Mouse (Mus musculus) Patski (cell line): ENCODE data around the gene Tnfsf9. TPM values are rescaled to one million over a fixed set of nuclear protein-coding genes. Genes with fewer than 3 reads are reported as not detected.

Experiments
- ATAC-seq: fragments of 100-300 bp; one replicate; pipeline ENCODE4 v1.8.0; 2021
- CTCF ChIA-PET: fragments of 350-600 bp; sonication (Branson Sonifier 250); formaldehyde crosslinking; loops from one replicate; lab custom pipeline; 2022; ENCODE audit warnings: inconsistent platforms; lab: Charles Lee
- POLR2A ChIA-PET: fragments of 350-600 bp; sonication (Branson Sonifier 250); formaldehyde crosslinking; loops from one replicate; lab custom pipeline; 2022; ENCODE audit warnings: antibody characterized with exemption, inconsistent platforms; lab: Charles Lee
- DNase-seq: peaks from one replicate; pipeline ENCODE4 v3.0.0-alpha.2; 2011; ENCODE audit warnings: low read depth, low spot score
- H3K27me3 ChIP-seq: fragments of 371-371 bp; one replicate; pipeline ENCODE4 v1.5.1; 2021
- CTCF ChIP-seq: fragments of 100-300 bp; IDR thresholded peaks from one replicate; pipeline ENCODE4 v1.5.1; 2021
- in situ Hi-C: fragments of 300-500 bp; cut with MboI; formaldehyde crosslinking; loops from 3 replicates; pipeline ENCODE4 v1.11.1; 2018; ENCODE audit warnings: low pct_unique_long_range_greater_than_20kb, mixed read lengths
- polyA plus RNA-seq: library from polyadenylated mRNA; unstranded; gene quantifications from one replicate; pipeline ENCODE4 v1.2.3, GENCODE M21; 2021

The Tnfsf9 gene
- polyA plus RNA-seq, 1 experiment from 2014 or later, result 3.4 TPM

DNA sequence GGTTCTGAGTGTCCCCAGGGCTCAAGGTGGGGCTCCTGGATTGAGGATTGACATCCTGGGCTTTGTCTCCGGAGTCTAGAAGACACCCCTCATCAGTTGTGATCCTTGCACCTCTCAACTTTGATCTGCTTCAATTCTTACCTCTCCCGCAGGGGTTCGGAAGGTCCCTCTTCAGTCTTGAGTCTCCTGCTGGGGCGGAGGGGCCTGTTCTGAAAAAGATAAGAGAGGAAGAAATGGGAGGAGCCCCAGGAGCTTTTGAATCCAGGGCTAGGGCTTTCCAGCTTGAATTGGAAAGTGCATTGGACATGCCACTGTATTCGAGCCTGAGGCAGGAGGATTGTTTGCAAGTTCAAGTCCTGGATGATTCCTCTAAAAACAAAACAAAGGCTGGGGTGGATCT lies 38.2 kb upstream of the Tnfsf9 start:
- in situ Hi-C loops, result no loop called here
- no peak for ATAC-seq
- no peaks in the 10 kb centered on the region for H3K27me3 ChIP-seq
- ChIA-PET CTCF (interaction anchor here (1.1 kb wide), 1 partner anchor 56 kb away, joined by 3 read pairs; no protein-coding TSS in a partner anchor), POLR2A (no interaction called here)
- no peak for TF ChIP-seq CTCF
- no peak for DNase-seq

DNA sequence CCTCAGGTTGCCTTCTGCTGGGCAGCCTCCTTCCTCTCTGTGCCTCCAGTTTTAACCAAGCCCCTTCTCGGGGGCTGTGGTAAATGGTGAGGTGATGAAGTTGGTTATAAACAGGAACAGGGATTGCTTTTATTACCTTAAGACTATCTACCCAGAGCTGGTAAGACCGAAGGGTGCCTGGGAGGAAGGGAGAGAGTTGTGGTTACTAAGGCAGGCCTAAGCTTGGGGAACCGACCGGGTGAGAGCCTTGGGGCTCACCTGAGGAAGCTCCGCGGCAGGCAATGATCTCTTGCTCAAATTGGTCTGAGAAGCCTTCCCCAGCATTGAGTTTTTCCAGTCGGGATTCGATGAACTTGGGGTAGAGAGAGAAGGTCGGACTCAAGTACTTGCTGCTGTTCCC lies 34.9 kb upstream of the Tnfsf9 start:
- CTCF ChIA-PET, result interaction anchor here (1.2 kb wide), 1 partner anchor 9 kb away, joined by 3 read pairs; no protein-coding TSS in a partner anchor
- H3K27me3 ChIP-seq, result no peaks in the 10 kb centered on the region
- TF ChIP-seq CTCF, result no peak
- in situ Hi-C loops, result no loop called here
- ATAC-seq, result no peak
- DNase-seq, result no peak
- POLR2A ChIA-PET, result no interaction called here

DNA sequence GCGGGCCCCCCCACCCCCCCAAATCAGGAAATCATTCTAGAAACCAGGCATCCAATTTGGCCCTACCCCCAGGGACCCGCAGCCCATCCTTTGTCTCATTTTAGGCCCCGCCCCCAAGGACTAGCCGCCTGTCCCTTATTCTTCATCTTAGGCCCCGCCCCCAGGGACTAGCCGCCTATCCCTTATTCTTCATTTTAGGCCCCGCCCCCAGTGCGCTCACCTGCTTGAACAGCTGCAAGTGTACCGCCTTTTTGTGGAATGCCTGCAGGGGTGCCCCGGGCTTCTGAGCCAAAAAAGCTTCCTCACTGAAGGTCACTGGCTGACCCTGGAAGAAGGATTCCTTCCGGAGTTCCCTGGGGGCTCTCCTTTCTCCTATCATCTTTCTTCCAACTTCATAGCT lies 34.4 kb upstream of the Tnfsf9 start:
- POLR2A ChIA-PET, result no interaction called here
- no peaks in the 10 kb centered on the region for H3K27me3 ChIP-seq
- CTCF ChIA-PET, result interaction anchor here (1.2 kb wide), 1 partner anchor 10 kb away, joined by 3 read pairs; no protein-coding TSS in a partner anchor
- ATAC-seq (no peak), DNase-seq (no peak)
- no peak for TF ChIP-seq CTCF
- in situ Hi-C loops, result no loop called here

- no peak for DNase-seq
- no peaks in the 10 kb centered on the region for H3K27me3 ChIP-seq
- no peak for ATAC-seq
- TF ChIP-seq CTCF, result no peak
- in situ Hi-C loops, result no loop called here
- ChIA-PET POLR2A (no interaction called here), CTCF (no interaction called here)
These were observed 28.2 kb upstream of the Tnfsf9 start for GRCm38 (mm10) chr17:57076916-57077315.

DNA sequence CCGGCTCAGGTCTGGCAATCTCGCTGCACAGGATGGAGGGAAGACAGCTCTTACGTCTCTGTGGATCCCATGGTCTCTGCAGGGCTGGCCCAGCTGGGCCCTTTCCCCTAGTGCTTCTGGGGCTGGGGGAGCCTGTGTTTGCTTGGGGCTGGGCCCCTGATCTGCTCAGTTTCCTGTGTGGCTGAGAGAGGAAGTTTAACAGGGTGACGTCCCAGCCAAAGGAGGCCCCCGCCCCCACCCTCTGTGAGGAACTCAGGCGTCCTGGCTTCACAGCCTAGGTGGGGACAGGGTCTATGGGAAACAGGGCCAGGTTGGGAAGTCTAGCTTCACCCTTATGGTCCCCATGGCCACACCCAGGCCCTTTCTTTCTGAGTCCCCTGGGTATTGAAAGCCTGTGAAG lies 26.8 kb upstream of the Tnfsf9 start, which contains the start of gene Dennd1c:
Dennd1c (minus strand) TSS at position 179 of the 400 bp plus-strand sequence.
- TF ChIP-seq CTCF, result no peak
- H3K27me3 ChIP-seq, result no peaks in the 10 kb centered on the region
- ChIA-PET CTCF (interaction anchor here (1.1 kb wide), 1 partner anchor 141 kb away, joined by 3 read pairs; no protein-coding TSS in a partner anchor), POLR2A (no interaction called here)
- in situ Hi-C loops, result no loop called here
- no peak for ATAC-seq
- DNase-seq, result no peak

- TF ChIP-seq CTCF, result no peak
- H3K27me3 ChIP-seq, result no peaks in the 10 kb centered on the region
- in situ Hi-C loops, result no loop called here
- DNase-seq (no peak), ATAC-seq (no peak)
- ChIA-PET POLR2A (no interaction called here), CTCF (no interaction called here)
These were observed 25.2 kb upstream of the Tnfsf9 start for GRCm38 (mm10) chr17:57079919-57080318.

DNA sequence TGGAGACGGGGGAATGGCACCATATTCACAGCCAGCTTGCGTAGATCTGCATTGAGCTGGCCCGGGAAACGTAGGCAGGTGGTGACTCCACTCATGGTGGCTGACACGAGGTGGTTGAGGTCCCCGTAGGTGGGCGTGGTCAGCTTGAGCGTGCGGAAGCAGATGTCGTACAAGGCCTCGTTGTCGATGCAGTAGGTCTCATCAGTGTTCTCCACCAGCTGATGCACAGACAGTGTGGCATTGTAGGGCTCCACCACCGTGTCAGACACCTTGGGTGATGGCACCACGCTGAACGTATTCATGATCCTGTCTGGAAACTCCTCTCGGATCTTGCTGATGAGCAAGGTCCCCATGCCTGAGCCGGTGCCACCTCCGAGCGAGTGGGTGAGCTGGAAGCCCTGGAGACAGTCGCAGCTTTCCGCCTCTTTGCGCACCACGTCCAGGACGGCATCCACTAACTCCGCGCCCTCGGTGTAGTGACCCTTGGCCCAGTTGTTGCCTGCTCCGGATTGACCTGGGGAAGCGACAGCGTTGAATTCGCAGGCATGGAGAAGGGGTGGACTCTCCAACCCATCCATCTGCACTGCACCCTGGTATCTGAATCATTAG lies 23.8 kb upstream of the Tnfsf9 start:
- in situ Hi-C loops, result no loop called here
- no peaks in the 10 kb centered on the region for H3K27me3 ChIP-seq
- no peak for DNase-seq
- ChIA-PET CTCF (no interaction called here), POLR2A (no interaction called here)
- ATAC-seq, result no peak
- no peak for TF ChIP-seq CTCF

DNA sequence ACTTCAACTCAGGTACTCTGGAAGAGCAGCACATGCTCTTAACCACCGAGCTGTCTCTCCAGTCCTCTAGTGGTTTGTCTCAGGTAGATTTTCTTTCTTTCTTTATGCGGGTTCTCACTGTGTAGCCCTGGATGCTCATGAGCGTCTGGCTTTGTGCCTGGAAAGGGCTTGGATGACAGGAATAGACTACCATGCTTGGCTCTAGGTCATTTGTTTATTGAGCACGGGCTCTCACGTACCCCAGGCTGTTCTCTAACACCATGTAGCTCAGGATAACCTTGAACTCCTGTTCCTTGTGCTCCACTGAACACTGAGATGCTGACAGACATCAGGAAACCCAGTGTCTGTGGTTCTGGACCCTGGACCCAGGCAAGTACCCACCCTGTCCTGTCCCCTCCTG lies 22.6 kb upstream of the Tnfsf9 start:
- H3K27me3 ChIP-seq, result peaks cover under 1% of the 10 kb centered on the region
- POLR2A ChIA-PET, result no interaction called here
- DNase-seq (no peak), ATAC-seq (no peak)
- CTCF ChIA-PET, result no interaction called here
- TF ChIP-seq CTCF, result no peak
- in situ Hi-C loops, result no loop called here

GRCm38 (mm10) chr17:57085970-57086757 lies 19.0 kb upstream of the Tnfsf9 start:
- DNase-seq, result no peak
- H3K27me3 ChIP-seq, result peaks cover 16% of the 10 kb centered on the region
- no peak for ATAC-seq
- in situ Hi-C loops, result no loop called here
- CTCF ChIA-PET, result no interaction called here
- POLR2A ChIA-PET, result no interaction called here
- no peak for TF ChIP-seq CTCF

- ChIA-PET POLR2A (no interaction called here), CTCF (no interaction called here)
- in situ Hi-C loops, result no loop called here
- DNase-seq, result no peak
- no peak for ATAC-seq
- peaks cover 16% of the 10 kb centered on the region for H3K27me3 ChIP-seq
- no peak for TF ChIP-seq CTCF
These were observed 17.9 kb upstream of the Tnfsf9 start, which contains the start of gene Tubb4a for GRCm38 (mm10) chr17:57087049-57087832. TSS of gene Tubb4a (minus strand) at chr17:57087782.
